Mouse (Mus musculus): ENCODE measurements at regions not wholly inside any gene's neighbourhood (a gene's known extent, or its start where the extent isn't known, plus 50 kb on each side); places are given as distances from the start of the nearest gene placed in this dataset.

GRCm38 (mm10) chr4:78785378-78785774 lies 573.6 kb upstream of the Ptprd start:
- no peak for DNase-seq

- DNase-seq: no peak
Measured at GRCm38 (mm10) chr4:78784675-78785377, 573.1 kb upstream of the Ptprd start.

GRCm38 (mm10) chr4:78784036-78784435 lies 572.3 kb upstream of the Ptprd start:
- DNase-seq: no peak

- DNase-seq: no peak
Measured at GRCm38 (mm10) chr4:78782751-78783150, 571.0 kb upstream of the Ptprd start.

- no peak for DNase-seq
Measured at GRCm38 (mm10) chr4:78773867-78774266, 562.1 kb upstream of the Ptprd start.

- DNase-seq: peak; percentile 49 to 64
Measured at GRCm38 (mm10) chr4:78736026-78736425, 524.3 kb upstream of the Ptprd start.

All from cerebellum, postnatal 10 days (tissue).